Mouse (Mus musculus) neural tube, embryonic 10.5 days (tissue): Measurements from ENCODE around the gene Rin1.

Source experiments
- DNase-seq: peaks from one replicate; pipeline ENCODE4 v3.0.0-alpha.2; 2017; ENCODE audit warnings: low spot score; ENCODE audit errors: extremely low spot score

Rin1 gene

DNA sequence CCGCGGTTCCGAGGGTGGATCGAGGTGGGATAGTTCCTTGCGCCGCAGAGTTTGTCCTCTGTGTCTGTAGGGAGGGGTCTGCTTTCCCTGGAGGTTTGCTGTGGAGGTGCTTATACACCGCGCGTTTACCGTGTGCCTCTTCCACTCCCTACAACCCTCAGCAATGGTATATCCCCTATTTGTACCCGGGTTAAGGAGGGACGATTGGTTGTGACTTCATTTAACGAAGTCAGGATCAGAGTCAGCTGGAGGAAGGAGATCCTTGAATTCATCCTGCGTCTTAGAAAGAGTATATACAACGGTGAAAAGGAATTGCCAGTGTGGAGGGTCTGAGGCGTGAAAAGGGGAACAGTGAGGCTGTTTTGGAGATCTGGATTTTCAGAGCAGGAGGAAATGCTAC lies 8.7 kb upstream of the Rin1 start:
- DNase-seq = no peak

DNA sequence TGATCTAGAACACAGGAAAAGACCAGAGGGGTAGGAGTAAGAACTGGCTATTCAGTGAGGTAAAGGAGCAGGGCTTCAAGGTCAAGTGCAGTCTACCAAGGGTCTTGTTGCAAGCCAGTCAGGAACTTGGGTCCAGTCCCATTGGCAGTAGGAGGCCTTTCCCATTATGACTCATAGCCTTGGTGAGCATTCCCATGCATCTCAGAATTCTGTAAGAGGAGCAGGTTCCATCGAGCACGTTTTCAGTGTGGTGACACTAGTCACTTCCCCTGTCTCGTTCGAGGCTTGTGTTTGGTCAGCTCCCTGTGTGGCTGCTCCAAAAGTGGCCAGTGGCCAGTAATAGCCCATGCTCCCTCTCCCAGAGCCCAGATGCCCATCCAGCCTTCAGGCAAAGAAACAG lies 4.8 kb upstream of the Rin1 start:
- DNase-seq = no peak

DNA sequence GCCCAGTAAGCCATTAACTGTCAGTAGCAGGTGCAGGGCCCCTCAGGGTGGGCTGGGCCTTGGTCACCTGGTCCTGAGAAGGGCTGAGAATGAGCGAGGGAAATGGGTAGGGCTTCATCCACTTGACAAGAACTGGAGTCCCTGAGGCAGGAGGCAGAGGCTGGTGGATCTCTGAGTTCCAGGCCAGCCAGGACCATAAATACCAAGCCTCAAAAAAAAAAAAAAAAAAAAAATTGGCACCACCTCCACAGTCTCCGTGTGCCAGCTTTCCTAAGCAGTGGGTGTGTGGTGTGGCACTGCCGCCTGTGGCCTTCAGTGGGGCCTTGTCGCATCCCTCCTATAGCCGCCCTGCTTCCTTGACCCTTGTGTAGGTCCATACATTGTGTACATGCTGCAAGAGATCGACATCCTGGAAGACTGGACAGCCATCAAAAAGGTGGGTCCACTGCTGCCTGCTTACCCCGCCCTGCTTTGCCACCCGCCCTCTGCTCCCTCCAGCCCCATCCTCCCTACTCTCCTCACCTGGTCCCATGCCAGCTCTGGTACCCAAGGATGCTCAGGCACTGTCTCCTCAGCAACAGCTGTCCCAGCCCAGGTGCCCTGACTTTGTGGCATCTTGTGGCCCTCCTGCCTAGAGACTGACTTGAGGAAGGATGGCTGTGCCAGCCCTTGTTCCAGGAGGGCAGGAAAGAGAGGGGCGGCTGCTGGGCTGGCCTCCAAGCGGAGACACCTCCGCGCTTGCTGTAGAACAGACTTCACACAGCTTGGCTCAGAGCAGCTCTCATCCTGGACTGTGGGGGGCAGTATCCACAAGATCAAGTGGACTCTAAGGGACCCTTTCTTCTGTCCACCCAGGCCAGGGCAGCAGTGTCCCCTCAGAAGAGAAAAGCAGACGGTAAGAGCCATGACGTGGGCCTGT lies 1.9 kb upstream of the Rin1 start:
- no peak for DNase-seq

DNA sequence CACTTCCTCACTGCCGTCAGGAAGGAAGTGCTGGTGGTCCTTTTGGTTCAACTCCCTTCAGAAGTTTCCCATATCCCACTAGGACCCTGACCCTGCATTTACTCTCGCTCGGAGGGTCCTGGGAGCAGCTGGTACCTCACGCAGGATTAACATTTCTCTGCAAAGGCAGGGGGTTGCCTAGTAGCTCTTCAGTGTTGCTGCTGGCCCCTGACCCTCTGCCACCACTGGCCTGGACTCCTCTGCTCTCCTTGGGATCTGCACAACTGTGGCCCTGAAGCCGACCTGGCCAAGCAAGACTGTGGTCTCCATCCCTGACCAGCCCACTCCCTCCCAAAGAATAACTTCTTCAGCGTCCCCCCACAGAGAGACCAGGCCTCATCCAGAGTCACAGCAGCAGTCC lies 956 bp upstream of the Rin1 start:
- DNase-seq = peak; percentile 10

DNA sequence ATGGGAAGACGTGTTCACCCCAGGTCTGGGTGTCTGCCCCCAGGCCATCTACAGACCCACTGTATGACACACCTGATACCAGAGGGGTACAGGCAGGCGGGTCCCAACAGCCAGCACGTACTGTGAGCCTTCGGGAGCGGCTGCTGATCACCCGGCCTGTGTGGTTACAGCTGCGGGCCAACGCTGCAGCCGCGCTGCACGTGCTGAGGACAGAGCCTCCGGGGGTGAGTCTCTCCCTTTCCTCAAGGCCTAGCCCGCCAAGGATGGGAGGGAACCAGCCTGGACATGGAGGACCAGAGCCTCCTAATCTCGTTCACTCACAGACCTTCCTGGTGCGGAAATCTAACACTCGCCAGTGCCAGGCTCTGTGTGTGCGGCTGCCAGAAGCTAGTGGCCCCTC lies 750 bp downstream of the Rin1 start:
- peak; percentile 34 for DNase-seq

DNA sequence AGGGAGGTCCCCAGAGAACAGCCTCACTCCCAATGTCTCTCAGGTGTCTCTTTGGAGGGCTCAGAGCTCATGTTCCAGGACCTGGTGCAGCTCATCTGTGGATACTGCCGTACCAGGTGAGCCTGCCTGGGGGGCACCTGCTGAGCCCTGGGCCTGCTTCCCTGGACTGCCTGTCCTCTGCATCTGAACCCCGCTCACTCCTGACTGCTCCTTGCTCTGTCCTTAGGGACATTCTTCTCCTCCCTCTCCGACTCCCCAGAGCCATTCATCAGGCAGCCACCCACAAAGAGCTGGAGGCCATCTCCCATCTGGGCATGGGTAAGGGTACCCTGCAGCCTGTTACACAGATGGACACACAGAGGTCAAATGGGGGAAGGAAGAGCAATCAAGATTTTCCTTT lies 1.2 kb downstream of the Rin1 start:
- DNase-seq = no peak

DNA sequence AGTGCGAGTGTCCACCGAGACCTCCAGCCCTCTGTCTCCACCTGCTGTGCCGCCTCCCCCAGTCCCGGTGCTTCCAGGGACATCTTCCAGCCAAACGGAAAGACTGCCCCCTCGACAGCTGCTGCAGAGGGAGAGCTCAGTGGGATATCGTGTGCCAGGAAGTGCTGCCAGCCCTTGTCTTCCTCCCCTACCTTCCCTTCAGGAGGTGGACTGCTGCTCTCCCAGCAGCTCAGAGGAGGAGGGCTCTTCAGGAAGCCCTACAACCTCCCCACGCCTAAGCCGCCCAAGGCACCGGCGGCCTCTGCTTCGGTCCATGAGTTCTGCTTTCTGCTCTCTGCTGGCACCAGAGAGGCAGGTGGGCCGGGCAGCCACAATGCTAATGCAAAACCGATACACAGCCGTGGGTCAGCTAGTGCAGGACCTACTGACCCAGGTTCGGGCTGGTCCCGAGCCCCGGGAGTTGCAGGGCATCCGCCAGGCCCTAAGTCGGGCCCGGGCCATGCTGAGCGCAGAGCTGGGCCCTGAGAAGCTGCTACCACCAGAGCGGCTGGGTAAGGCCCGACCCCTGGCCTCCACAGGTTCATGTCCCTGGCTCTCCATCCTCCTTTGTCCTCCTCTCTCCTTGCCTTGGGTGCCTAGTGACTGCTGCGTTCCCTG lies 2.0 kb downstream of the Rin1 start:
- DNase-seq = peak; percentile 16

DNA sequence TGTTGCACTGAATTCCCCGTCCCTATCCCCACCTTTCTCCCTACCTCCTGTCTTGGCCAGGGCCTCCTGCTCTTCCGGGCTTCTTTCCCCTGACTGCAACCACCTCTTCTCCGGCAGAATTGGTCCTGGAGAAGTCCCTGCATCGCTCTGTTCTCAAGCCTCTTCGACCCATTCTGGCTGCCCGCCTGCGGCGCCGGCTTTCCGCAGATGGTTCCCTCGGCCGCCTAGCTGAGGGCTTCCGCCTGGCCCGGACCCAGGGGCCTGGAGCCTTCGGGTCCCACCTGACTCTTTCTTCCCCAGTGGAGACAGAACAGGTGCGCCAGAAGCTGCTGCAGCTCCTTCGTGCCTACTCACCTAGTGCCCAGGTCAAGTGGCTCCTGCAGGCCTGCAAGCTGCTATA lies 2.6 kb downstream of the Rin1 start:
- peak; percentile 14 for DNase-seq

DNA sequence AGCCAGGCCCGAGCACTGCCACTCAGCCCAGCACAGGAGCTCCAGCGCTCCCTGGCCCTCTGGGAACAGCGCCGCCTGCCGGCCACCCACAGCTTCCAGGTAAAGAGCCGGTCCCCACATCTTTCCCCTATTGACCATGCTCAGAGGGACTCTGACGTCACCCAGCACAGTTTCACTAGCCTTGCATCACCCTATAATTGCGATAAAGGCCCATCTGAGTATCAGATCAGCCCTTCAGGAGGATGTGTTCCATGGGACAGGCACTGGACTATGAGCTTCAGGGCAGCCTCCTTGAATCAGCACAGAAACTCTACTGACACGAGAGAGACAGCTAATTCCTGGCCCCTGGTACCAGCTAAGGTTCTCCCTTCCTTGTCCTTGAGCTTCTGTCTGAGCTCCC lies 3.6 kb downstream of the Rin1 start:
- DNase-seq = peak; percentile 74

DNA sequence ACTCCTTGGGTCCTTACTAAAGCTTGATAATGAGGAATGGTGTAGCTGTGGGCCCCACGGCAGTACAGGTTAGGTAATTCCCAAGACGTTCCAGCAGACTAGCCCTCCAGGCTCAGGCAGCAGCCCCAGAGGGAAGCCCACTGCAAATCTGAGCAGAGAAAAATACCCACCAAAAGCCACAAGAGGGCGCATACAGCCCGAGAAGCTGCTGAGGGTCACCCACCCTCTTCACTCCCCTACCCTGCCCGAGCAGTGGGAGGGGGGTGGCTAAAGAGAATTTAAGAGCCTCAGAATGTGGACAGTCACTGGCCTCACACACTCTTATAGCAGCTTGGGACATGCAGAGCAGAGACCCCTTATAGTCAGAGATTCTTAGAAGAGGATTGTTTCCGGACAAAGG lies 6.0 kb downstream of the Rin1 start:
- DNase-seq = peak; percentile 71

DNA sequence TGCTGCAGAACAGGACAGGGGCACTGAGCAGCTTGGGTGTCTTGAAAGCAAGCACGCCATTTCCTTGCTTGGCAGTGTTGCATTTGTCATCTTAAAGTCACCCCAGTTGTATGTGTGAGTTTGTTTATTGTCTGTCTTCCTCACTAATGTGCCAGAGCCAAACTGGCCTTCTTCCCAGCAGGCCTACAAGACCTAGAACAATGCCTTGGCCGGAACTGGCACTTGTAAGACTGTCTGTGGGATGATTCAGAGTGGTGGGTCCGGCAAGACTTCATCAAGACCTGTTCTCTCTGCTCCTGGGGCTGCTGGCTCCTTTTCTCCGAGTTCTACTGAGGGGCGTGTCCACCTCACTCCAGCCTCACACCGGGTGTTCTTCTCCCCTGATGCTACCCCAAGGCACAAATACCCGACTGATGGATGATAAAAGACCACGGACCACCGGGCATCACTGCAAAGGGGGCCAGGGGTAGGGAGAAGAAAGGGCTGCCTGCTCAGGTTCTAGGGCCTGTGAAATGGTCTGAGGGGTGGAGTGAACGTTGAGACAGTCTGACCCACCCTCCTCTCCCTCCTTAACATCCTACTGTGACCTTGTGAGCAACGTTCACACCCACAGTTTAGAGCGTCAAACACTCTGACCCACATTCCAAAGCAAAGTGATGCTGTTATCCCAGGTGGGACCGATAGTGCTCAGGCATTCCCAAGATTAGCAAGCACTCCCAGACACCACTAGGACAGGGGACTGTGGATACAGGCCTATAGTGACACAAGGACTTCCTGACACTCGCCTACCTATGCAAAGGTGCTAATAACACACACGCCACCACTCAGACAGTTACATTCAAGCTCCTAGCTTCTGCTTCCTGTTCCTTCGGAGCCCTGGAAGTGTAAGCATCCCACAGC lies 7.8 kb downstream of the Rin1 start:
- no peak for DNase-seq

DNA sequence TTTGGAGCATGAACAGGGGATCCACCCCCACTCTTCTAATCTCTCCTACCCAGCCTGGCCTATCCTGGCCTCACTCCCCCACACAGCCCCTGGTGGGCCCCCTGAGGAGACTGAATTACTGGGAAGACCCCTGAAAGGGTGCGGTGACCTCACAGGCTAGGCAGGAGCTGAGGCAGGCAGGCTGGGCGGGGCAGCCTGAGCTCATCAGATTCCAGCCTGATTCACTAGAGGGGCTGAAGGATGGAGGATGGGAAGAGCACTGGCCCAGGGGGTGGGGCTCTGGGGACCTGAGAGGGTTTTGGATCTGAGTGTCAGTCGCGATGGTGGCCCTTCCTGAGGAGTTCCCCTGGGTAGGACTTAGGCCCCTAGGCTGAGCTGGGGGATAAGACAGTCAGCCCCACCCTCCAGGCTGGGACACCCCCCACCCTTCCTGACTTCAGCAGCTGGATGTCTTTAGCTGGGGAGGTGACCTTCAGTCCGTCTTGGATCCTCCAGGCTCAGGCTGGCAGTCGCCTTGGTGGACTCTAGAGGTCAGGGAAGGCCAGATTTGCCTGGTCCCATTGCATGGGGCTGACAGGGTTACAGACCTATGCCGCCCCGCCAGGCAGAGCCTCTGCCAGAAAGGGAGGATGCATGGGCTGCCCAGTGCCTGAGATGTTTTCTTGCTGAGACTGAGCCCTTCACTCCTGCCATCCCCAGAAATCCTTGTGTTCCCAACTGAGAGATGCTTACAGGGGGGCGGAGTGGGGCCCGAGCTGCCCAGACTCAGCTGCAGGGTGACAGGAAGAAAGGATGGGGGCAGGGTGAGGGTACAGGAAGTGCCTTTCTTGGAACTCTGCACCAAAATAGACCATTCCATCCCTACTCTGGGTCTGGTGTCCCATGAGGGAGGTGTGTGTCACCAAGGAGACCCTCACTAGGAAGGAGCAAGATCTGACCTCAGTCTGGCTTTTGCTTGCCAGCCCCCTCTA lies 8.8 kb downstream of the Rin1 start:
- DNase-seq = no peak

DNA sequence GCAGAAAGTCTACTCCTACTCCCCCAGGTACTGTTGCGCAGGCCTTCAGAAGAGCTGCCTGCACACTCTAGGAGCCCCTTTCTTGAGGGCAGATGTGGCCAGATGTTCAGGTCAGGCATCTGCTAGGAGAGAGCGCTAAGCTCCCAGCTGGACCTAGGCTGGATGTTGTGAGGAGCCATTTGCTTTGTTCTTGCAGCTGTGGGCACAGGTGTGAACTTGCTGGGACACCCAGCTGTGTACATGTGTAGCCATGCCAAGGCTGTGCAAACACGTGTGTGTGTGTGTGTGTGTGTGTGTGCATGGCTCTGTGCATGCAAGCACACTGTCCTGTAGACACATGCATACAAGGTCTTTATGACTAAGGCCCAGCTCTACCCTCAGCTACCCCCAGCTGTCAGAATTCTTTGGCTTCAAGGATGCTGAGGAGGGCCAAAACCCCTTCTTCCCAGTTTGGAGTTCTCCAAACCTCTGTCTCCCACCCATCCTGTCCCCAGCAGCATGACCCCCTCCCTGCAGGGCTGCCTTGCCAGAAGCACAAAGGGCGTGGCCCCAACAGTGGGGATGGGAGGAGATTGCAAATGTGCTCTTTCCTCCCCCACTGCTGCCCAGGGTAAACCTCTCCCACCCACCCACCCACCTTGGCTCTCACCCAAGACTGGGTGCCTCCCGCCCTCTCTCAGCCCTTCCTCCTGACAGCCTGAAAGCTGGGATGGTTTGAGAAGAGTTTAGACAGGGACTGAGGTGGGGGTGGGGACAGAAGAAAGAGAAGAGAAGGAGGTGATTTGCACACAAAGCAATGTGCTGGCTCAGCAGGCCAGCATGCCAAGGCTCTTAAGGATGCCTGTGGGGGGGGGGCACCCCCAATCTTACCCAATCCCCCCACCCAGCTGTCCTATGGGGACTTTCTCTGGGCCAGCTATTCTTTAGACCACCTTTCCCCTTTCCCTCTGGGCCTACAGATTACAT lies 10.4 kb downstream of the Rin1 start:
- no peak for DNase-seq

DNA sequence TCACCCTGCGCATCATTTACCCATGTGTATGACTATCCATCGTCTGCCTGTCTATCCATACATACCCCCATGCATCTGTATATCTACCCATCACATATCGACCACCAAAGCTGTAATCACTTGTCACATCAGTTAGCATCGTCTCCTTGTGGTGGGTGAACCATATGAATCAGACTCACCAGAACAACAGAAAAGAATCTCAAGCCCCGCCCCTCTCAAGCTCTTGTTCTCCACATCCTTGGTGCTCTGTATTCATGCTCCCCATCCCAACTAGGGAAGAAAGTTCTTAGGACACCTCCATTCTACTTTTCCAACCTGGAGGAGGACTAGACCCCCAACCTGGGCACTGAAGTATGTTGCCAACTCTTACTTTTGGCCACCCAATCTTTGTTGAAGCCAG lies 11.8 kb downstream of the Rin1 start:
- DNase-seq = no peak

DNA sequence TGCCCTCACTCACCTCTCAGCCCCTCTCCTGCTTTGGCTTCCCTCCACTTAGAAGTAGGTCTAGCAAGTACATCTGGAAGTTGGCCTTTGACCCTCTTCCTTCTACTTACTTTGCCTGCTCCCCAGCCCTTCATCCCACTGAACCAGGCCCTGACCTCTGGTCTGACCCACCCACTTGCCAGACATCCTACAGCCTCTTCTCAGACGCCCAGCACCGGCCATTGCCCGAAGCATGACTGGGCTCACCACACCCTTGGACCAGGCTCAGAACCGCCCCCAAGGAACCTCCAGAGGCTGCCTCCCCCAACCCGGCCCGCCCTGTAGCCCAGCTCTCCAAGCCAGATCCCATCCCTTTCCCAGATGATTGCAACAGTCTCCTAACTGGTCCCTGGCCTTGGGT lies 12.2 kb downstream of the Rin1 start:
- DNase-seq = no peak

DNA sequence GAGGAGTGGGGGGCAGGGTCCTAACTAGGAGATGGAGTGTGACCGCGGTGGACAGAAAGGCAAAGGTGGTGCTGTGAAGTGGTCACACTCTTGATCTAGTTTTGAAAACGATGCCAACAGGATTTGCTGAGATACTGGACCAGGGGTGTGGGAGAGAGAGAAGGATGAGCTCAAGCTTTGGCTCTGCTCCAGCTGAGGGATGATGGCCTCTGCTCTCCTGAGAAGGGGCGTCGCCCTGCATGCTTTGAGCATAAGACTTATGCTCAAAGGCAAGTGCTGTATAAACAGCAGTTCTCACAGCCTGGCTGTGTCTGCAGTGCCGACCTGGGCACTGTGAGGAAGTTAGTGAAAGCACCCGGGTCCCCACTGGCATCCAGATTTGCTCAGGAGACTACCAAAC lies 14.8 kb downstream of the Rin1 start:
- DNase-seq = no peak

DNA sequence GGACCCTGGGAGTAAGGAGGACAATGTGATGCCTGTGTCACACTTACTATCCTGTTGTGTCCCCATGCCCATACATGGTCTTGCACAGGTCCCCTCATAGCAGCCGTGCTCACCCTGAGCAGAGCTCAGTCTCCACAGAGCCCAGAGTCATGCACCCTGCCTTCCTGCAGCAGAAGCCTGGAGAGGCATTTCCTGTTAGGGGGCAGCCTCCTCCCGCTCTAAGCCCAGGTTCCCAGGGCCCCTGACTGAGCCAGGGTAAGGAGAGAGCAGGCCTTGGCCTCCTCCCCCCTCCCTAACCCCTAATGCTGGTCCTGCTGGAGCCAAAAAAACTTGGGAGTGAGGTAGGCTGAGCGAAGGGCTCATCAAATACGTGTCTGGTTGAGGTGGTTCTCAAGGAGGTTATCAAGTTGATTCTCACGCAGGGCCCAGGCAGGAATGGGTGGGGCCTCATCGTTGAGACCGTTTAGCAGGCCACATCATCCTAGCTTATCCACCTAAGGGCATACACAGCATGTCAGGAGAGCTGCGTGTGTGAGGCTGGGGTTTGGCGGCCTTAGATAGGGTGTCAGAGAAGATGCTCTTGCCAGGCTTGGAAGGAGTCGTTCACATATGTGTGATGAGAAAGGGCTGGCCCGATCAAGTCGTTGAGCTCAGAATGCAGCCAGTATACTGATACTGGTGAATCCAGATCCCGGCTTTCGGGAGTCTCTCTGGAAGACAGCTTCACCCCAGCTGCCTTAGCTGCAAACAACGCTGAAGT lies 16.9 kb downstream of the Rin1 start:
- DNase-seq = no peak

DNA sequence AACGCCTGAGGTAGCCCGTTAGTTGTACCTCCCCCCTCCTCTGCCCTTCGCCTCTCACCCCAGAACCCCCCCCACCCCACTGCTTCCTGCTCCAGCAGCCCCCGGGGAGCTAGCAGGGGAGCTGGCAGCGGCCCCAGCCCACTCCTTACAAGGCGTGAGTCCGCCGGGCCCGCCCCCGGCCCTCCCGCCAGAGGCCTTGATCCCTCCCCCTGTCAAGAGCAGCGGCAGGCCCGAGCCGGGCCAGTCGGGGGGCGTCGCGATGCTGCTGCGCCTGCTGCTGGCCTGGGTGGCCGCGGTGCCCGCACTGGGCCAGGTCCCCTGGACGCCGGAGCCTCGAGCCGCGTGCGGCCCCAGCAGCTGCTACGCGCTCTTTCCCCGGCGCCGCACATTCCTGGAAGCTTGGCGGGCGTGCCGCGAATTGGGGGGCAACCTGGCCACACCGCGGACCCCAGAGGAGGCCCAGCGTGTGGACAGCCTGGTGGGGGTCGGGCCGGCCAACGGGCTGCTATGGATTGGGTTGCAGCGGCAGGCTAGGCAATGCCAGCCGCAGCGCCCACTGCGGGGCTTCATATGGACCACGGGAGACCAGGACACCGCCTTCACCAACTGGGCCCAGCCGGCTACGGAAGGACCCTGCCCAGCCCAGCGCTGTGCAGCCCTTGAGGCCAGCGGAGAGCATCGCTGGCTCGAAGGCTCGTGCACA lies 17.7 kb downstream of the Rin1 start, which contains the start of gene Cd248:
Cd248 (plus strand) TSS at position 212 of the 703 bp plus-strand sequence.
- peak; percentile 79 for DNase-seq
